Mouse (Mus musculus) limb, embryonic 11.5 days (tissue): ENCODE measurements around the gene C1ql3. TPM values are rescaled to one million over a fixed set of nuclear protein-coding genes. Genes with fewer than 3 reads are reported as not detected.

Experiments used
- ATAC-seq: fragments of 200-750 bp; cut with Nextera tagmentation; 2 replicates; pipeline ENCODE4 v1.8.0; 2017; ENCODE audit warnings: low read depth; ENCODE audit not compliant: insufficient number of reproducible peaks, low FRiP score, low TSS enrichment
- DNase-seq: peaks from one replicate; pipeline ENCODE4 v3.0.0-alpha.2; 2015; ENCODE audit warnings: low spot score
- H3K27ac ChIP-seq: fragments of 300-500 bp; sonication (generic); replicated peaks from 2 replicates; pipeline ENCODE4 v1.5.1; 2014; ENCODE audit warnings: low read depth, mild to moderate bottlenecking, low read length
- H3K27me3 ChIP-seq: fragments of 300-500 bp; sonication (generic); 2 replicates; pipeline ENCODE4 v1.6.1; 2014; ENCODE audit warnings: mild to moderate bottlenecking, low read length, mixed read lengths; ENCODE audit not compliant: control insufficient read depth, insufficient read depth
- H3K36me3 ChIP-seq: fragments of 300-500 bp; sonication (generic); 2 replicates; pipeline ENCODE4 v1.6.1; 2014; ENCODE audit warnings: mild to moderate bottlenecking, low read length, moderate library complexity, mixed read lengths; ENCODE audit not compliant: control insufficient read depth, insufficient read depth
- H3K4me1 ChIP-seq: fragments of 300-500 bp; sonication (generic); 2 replicates; pipeline ENCODE4 v1.6.1; 2014; ENCODE audit warnings: low read length, mixed read lengths; ENCODE audit not compliant: control insufficient read depth, insufficient read depth
- H3K4me2 ChIP-seq: fragments of 300-500 bp; sonication (generic); 2 replicates; pipeline ENCODE4 v1.6.1; 2014; ENCODE audit warnings: low read depth, mild to moderate bottlenecking, moderate library complexity; ENCODE audit not compliant: severe bottlenecking
- H3K4me3 ChIP-seq: fragments of 300-500 bp; sonication (generic); 2 replicates; pipeline ENCODE4 v1.5.1; 2014; ENCODE audit warnings: low read depth, low read length
- H3K9ac ChIP-seq: fragments of 300-500 bp; sonication (generic); 2 replicates; pipeline ENCODE4 v1.6.1; 2014; ENCODE audit warnings: mild to moderate bottlenecking, low read length
- H3K9me3 ChIP-seq: fragments of 300-500 bp; sonication (generic); 2 replicates; pipeline ENCODE4 v1.6.1; 2016; ENCODE audit warnings: low read length; ENCODE audit not compliant: control insufficient read depth
- WGBS: fragments of 180-500 bp; shearing (Covaris S2); extraction: QIAGEN DNeasy Blood & Tissue Kit; methylation state at CpG from one replicate; pipeline ENCODE4 v1.1.7; 2014; 5-methylcytosine and 5-hydroxymethylcytosine counted together
- polyA plus RNA-seq: library from polyadenylated mRNA; unstranded; fragments of >200 nt; fragmentation: Nextera tagmentation; extraction: Ambion mirVana; gene quantifications from 2 replicates; pipeline ENCODE4 v1.2.1, GENCODE M21; 2014

Gene C1ql3
- polyA plus RNA-seq, 1 experiment from 2014 or later = 0.47 TPM

DNA sequence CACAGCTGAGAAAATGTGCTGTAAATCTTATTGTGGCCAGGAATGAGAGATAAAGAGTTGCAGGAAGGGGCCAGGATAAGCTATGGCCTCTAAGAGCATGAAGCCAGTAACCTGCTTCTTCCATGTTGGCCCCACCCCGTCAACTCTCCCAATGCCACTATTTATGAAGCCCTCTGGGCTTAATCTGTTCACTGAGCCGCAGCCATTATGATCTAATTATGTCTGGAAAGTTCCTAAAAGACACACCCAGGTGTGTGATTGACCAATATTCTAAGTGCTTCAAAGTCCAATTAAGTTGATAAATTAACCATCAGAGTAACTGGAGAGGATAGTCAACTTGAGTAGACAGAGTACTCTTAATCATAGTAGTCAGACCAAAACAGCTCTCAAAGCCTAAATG is 37.9 kb downstream of the C1ql3 start:
- DNase-seq (no peak), ATAC-seq (no peak)
- H3K4me1 ChIP-seq = no peaks in the 10 kb centered on the region
- WGBS = 64% methylated on average over 2 of the region's 2 CpGs
- H3K27ac ChIP-seq = no peak overlapping the region
- H3K4me2 ChIP-seq = no peak overlapping the region
- H3K36me3 ChIP-seq = no peaks in the 10 kb centered on the region
- H3K4me3 ChIP-seq = no peak overlapping the region
- no peaks in the 10 kb centered on the region for H3K9me3 ChIP-seq
- no peaks in the 10 kb centered on the region for H3K27me3 ChIP-seq
- no peak overlapping the region for H3K9ac ChIP-seq

DNA sequence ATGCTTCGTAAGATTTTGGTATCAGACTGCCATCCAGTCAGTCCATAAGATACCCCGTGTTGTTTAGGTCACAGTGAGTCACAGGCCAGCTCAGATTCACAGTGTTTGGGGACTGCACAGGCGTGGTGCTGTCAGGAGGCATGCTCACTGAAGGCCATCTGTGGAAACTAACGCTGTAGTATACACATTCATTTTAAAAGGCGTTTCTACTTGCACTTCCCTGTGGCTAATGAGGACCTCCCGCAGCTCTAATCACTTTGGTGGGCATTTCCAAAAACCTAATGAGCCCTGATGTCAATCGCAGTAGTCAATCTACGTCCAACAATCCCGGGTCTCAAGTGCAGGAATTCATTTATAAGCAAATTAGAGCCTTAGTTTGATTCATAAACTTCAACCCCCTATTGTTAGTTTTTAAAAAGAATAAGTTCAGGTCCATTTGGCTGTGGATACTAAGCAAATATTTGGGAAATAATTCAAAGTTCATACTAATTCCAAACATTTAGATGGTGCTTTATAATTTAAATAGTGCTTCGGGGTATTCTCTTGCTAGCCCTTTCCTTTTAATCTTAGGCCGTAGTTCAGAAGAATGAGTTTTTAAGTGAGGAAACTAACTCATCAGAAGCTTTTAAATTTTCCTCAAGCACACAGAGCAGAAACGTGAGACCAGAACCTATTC is 41.4 kb downstream of the C1ql3 start:
- H3K27me3 ChIP-seq = no peaks in the 10 kb centered on the region
- H3K4me2 ChIP-seq = no peak overlapping the region
- H3K27ac ChIP-seq = no peak overlapping the region
- no peak overlapping the region for H3K9ac ChIP-seq
- ATAC-seq (no peak), DNase-seq (peak; percentile 61)
- H3K4me3 ChIP-seq = no peak overlapping the region
- WGBS = 48% methylated on average over 12 of the region's 12 CpGs
- H3K4me1 ChIP-seq = no peaks in the 10 kb centered on the region
- no peaks in the 10 kb centered on the region for H3K9me3 ChIP-seq
- H3K36me3 ChIP-seq = no peaks in the 10 kb centered on the region

DNA sequence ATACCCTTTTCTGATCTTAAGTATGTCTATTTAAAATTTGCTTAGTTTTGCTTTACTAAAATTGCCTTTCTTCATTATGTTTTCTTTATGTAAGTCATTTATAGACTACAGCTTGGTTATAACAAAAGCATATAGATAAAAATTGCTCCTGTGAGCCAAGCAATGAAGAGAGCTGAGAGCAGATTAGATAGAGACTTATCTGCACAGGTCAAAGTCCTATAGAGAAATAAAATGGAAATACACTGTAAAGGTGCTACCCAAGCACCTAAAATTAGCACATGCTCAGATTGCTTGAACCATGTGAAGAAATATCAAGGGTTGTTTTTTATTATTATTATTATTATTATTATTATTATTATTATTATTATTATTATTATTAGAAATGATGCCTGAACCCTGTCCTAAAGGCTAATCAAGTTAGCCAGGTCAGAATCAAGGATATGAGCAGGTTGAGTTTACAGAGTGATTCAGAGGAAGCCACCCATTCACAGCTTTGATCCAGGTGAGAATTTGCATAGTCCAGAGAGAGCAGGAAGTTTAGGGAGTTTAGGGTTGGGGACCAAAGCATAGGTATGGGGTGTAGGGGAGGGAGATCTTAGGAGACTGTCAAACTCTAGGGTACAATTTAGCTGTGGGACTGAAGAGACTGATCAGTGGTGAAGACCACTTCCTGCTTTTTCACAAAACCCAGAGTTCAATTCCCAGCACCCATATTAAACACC is 54.7 kb downstream of the C1ql3 start:
- ATAC-seq (no peak), DNase-seq (no peak)
- Histone ChIP-seq H3K9ac (no peak overlapping the region), H3K4me2 (no peak overlapping the region), H3K27ac (no peak overlapping the region), H3K9me3 (no peaks in the 10 kb centered on the region), H3K4me1 (no peaks in the 10 kb centered on the region), H3K27me3 (no peaks in the 10 kb centered on the region), H3K4me3 (no peak overlapping the region), H3K36me3 (no peaks in the 10 kb centered on the region)

Other genes starting within 250 kb of the C1ql3 start
- 13.2 and 14.7 TPM in 2 replicates for gene Pter, start 87.8 kb downstream of the C1ql3 start, polyA plus RNA-seq